Mouse (Mus musculus) activated CD4-positive, CD25-positive, alpha-beta regulatory T cell (primary cell): ENCODE data around the gene Gm20854. TPM values are rescaled to one million over a fixed set of nuclear protein-coding genes. Genes with fewer than 3 reads are reported as not detected.

Experiments used
- polyA plus RNA-seq, 2 experiments: library from polyadenylated mRNA; unstranded; fragments of 100-300 nt; shearing (Covaris generic); gene quantifications; one replicate each; pipeline ENCODE4 v1.2.1; 2017

Gene Gm20854
- polyA plus RNA-seq = not detected

GRCm38 (mm10) chrY:85530808-85531207 is at the start of gene Gm20854:
Gene Gm20854 (minus strand): TSS chrY:85530908.

